Comparison of ENCODE assay signal across 1 mouse cellular context in the genomic region with DNA sequence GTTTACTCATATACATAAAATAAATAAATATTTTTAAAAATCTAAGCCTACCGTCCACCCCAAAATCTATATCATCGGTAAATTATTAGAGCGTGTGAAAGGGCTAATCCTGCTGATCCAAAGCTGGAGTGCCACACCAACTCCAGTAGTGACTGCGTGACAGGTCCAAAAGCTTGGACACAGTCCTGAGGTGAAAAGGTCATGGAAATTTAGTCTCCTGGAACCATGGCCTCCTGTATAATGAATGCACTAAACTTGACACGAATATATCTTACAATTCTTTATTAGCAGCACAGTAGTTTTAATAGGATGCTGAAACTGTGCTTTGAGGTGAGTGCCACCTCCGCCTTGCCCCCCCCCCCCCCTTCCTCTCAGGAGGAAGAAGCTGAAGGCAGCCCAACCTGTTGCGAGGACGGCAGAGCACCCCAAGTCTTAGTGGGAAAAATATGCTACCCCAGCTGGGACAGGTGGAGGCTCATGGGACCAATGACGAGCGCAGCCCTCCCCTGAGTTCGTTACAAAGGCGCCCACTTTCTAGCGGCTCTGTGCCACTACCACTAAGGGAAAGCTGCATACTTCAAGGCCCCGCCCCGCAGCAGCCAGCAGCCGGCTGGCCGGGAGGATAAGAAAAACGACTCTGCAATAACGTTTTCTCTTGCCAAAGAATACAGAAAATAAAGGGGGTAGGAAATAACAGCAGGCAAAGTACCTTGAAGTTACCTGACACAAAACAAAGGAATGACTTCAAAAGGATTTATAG.
TF ChIP-seq lines count a peak whose summit lies in the region.

No protein-coding gene starts in this region.

TF ChIP-seq in CH12.LX, 34 proteins besides CTCF, POLR2A, EP300 and RAD21 (continued from another document):
- no peak for TF ChIP-seq BHLHE40 (IDR thresholded peaks at IDR 0.05; ENCODE audit: low read depth, low read length)
- TF ChIP-seq SIN3A (IDR thresholded peaks at IDR 0.05; ENCODE audit: low read length), result no peak
- no peak for TF ChIP-seq NELFE (IDR thresholded peaks at IDR 0.05; ENCODE audit: low read depth, low read length)
- TF ChIP-seq MAX (IDR thresholded peaks at IDR 0.05; ENCODE audit: low read length), result no peak
